Mouse (Mus musculus) ovary, adult 18-20 months (tissue): ENCODE results near the gene Vmn1r123.
"Not testable (repeated sequence)": the region's sequence is repeated elsewhere in the genome, so short reads cannot be mapped to it uniquely, and the experiment has no call there.

Experiments
- DNase-seq: peaks from one replicate; pipeline ENCODE4 v3.0.0; 2022; ENCODE audit warnings: low spot score, mixed read lengths

Vmn1r123 gene

GRCm38 (mm10) chr7:21161885-21162284 is at the start of gene Vmn1r123:
Gene Vmn1r123 (plus strand): TSS chr7:21162185.
- not testable (repeated sequence) for DNase-seq

- not testable (repeated sequence) for DNase-seq
These were observed 28.0 kb upstream of the Vmn1r123 start, which contains the start of gene Vmn1r122 for GRCm38 (mm10) chr7:21134028-21134427. Gene Vmn1r122 (minus strand): TSS chr7:21134128.

- not testable (repeated sequence) for DNase-seq
These were observed 28.3 kb downstream of the Vmn1r123 start, which contains the start of gene Gm5157 for GRCm38 (mm10) chr7:21190323-21190722. Gene Gm5157 (minus strand): TSS chr7:21190423.
